Mouse (Mus musculus) olfactory bulb, adult 2 months (tissue): ENCODE data around the gene Slc31a1.

Experiments used
- CTCF ChIP-seq: fragments of 200-500 bp; IDR thresholded peaks from 2 replicates; pipeline ENCODE4 v1.5.1; 2012; ENCODE audit warnings: low read depth, mild to moderate bottlenecking, low read length, moderate library complexity; ENCODE audit not compliant: insufficient read depth
- POLR2A ChIP-seq: fragments of 200-500 bp; IDR thresholded peaks from 2 replicates; pipeline ENCODE4 v1.6.1; 2012; ENCODE audit warnings: mild to moderate bottlenecking, low read depth, low read length, moderate library complexity; ENCODE audit not compliant: insufficient read depth

GRCm38 (mm10) chr4:62385439-62385838 lies 24.9 kb downstream of the Slc31a1 start:
- TF ChIP-seq CTCF (no peak), POLR2A (no peak)
